Mouse (Mus musculus) kidney, embryonic 15.5 days (tissue): ENCODE measurements around the gene Arl3. TPM values are rescaled to one million over a fixed set of nuclear protein-coding genes. Genes with fewer than 3 reads are reported as not detected.

Experiments used
- ATAC-seq: fragments of 200-750 bp; cut with Nextera tagmentation; replicated peaks from 2 replicates; pipeline ENCODE4 v1.8.0; 2017; ENCODE audit warnings: moderate TSS enrichment; ENCODE audit not compliant: low FRiP score
- H3K27ac ChIP-seq: fragments of 300-500 bp; sonication (generic); 2 replicates; pipeline ENCODE4 v1.5.1; 2015; ENCODE audit warnings: mild to moderate bottlenecking, inconsistent platforms
- H3K27me3 ChIP-seq: fragments of 300-500 bp; sonication (generic); 2 replicates; pipeline ENCODE4 v1.6.1; 2015; ENCODE audit warnings: inconsistent platforms
- H3K36me3 ChIP-seq: fragments of 300-500 bp; sonication (generic); 2 replicates; pipeline ENCODE4 v1.6.1; 2015; ENCODE audit warnings: inconsistent platforms
- H3K4me1 ChIP-seq: fragments of 300-500 bp; sonication (generic); 2 replicates; pipeline ENCODE4 v1.6.1; 2015; ENCODE audit warnings: inconsistent platforms
- H3K4me2 ChIP-seq: fragments of 300-500 bp; sonication (generic); 2 replicates; pipeline ENCODE4 v1.6.1; 2015; ENCODE audit warnings: moderate library complexity, mild to moderate bottlenecking, inconsistent platforms
- H3K4me3 ChIP-seq: fragments of 300-500 bp; sonication (generic); replicated peaks from 2 replicates; pipeline ENCODE4 v1.5.1; 2015; ENCODE audit warnings: mild to moderate bottlenecking, inconsistent platforms
- H3K9ac ChIP-seq: fragments of 300-500 bp; sonication (generic); 2 replicates; pipeline ENCODE4 v1.6.1; 2015; ENCODE audit warnings: mild to moderate bottlenecking, inconsistent platforms
- H3K9me3 ChIP-seq: fragments of 300-500 bp; sonication (generic); replicated peaks from 2 replicates; pipeline ENCODE4 v1.6.1; 2016; ENCODE audit warnings: inconsistent platforms
- WGBS: fragments of 180-500 bp; shearing (Covaris S2); methylation state at CpG from one replicate; pipeline ENCODE4 v1.1.7; 2015; ENCODE audit warnings: mixed read lengths; 5-methylcytosine and 5-hydroxymethylcytosine counted together
- polyA plus RNA-seq: library from polyadenylated mRNA; unstranded; fragments of >200 nt; fragmentation: Nextera tagmentation; extraction: Ambion mirVana; gene quantifications from 2 replicates; pipeline ENCODE4 v1.2.1, GENCODE M21; 2015

Gene Arl3
- polyA plus RNA-seq, 1 experiment from 2014 or later: 145 TPM

GRCm38 (mm10) chr19:46523131-46523479 is 49.9 kb downstream of the Arl3 start:
- H3K36me3 ChIP-seq: no peaks in the 10 kb centered on the region
- no peak overlapping the region for H3K9ac ChIP-seq
- ATAC-seq: no peak
- H3K4me2 ChIP-seq: peak overlapping the region; percentile 55
- no peaks in the 10 kb centered on the region for H3K27me3 ChIP-seq
- no peak overlapping the region for H3K4me3 ChIP-seq
- H3K27ac ChIP-seq: peak overlapping the region; percentile 96
- H3K4me1 ChIP-seq: peaks cover 90% of the 10 kb centered on the region
- H3K9me3 ChIP-seq: no peaks in the 10 kb centered on the region

- H3K9me3 ChIP-seq: no peaks in the 10 kb centered on the region
- no peak overlapping the region for H3K9ac ChIP-seq
- no peak for ATAC-seq
- peaks cover 90% of the 10 kb centered on the region for H3K4me1 ChIP-seq
- H3K27ac ChIP-seq: peak overlapping the region; percentile 96
- H3K4me3 ChIP-seq: no peak overlapping the region
- 20% methylated on average over 15 of the region's 15 CpGs for WGBS
- H3K36me3 ChIP-seq: 0 out of 2 replicates have a peak, but pooled peaks cover under 1% of the 10 kb centered on the region
- no peaks in the 10 kb centered on the region for H3K27me3 ChIP-seq
- peak overlapping the region; percentile 17; the same call in 1 of the 2 replicates for H3K4me2 ChIP-seq
These were observed 50.5 kb downstream of the Arl3 start for GRCm38 (mm10) chr19:46522433-46523044.

GRCm38 (mm10) chr19:46521698-46522097 is 51.3 kb downstream of the Arl3 start:
- no peak overlapping the region for H3K4me3 ChIP-seq
- H3K27me3 ChIP-seq: no peaks in the 10 kb centered on the region
- H3K4me1 ChIP-seq: peaks cover 92% of the 10 kb centered on the region
- no peaks in the 10 kb centered on the region for H3K9me3 ChIP-seq
- H3K4me2 ChIP-seq: no peak overlapping the region
- no peak overlapping the region for H3K9ac ChIP-seq
- H3K36me3 ChIP-seq: peaks cover 9% of the 10 kb centered on the region; the same call in 1 of the 2 replicates
- no peak for ATAC-seq
- no peak overlapping the region for H3K27ac ChIP-seq

GRCm38 (mm10) chr19:46518828-46519621 is 54.0 kb downstream of the Arl3 start:
- Histone ChIP-seq H3K9me3 (no peaks in the 10 kb centered on the region), H3K4me3 (peak overlapping the region; percentile 24; the same call in 1 of the 2 replicates), H3K4me2 (peak overlapping the region; percentile 55), H3K36me3 (peaks cover 36% of the 10 kb centered on the region), H3K4me1 (peaks cover 82% of the 10 kb centered on the region), H3K27ac (peak overlapping the region; percentile 90), H3K27me3 (no peaks in the 10 kb centered on the region), H3K9ac (no peak overlapping the region)
- 13% methylated on average over 5 of the region's 5 CpGs for WGBS
- peak; percentile 9; the same call in 1 of the 2 replicates for ATAC-seq

GRCm38 (mm10) chr19:46518352-46518787 is 54.6 kb downstream of the Arl3 start:
- peak overlapping the region; percentile 90 for H3K27ac ChIP-seq
- H3K9ac ChIP-seq: peak overlapping the region; percentile 39; the same call in 1 of the 2 replicates
- peak overlapping the region; percentile 24 for H3K4me3 ChIP-seq

GRCm38 (mm10) chr19:46517529-46518351 is 55.3 kb downstream of the Arl3 start:
- 0 out of 2 replicates have a peak overlapping the region, but pooled peaks have one; percentile 39 for H3K9ac ChIP-seq
- H3K27me3 ChIP-seq: no peaks in the 10 kb centered on the region
- H3K9me3 ChIP-seq: no peaks in the 10 kb centered on the region
- H3K4me2 ChIP-seq: peak overlapping the region; percentile 55
- peak overlapping the region; percentile 90 for H3K27ac ChIP-seq
- peaks cover 49% of the 10 kb centered on the region for H3K36me3 ChIP-seq
- H3K4me1 ChIP-seq: peaks cover 69% of the 10 kb centered on the region
- H3K4me3 ChIP-seq: no peak overlapping the region
- WGBS: 20% methylated on average over 14 of the region's 14 CpGs
- peak; percentile 47 for ATAC-seq

More at GRCm38 (mm10) chr19:46518352-46518787, 54.6 kb downstream of the Arl3 start:
- no peaks in the 10 kb centered on the region for H3K9me3 ChIP-seq
- H3K36me3 ChIP-seq: peaks cover 42% of the 10 kb centered on the region
- peak overlapping the region; percentile 55 for H3K4me2 ChIP-seq
- peaks cover 76% of the 10 kb centered on the region for H3K4me1 ChIP-seq
- H3K27me3 ChIP-seq: no peaks in the 10 kb centered on the region
- 1% methylated on average over 13 of the region's 13 CpGs for WGBS
- ATAC-seq: peak; percentile 66

GRCm38 (mm10) chr19:46516667-46517528 is 56.1 kb downstream of the Arl3 start:
- H3K36me3 ChIP-seq: peaks cover 57% of the 10 kb centered on the region
- H3K4me2 ChIP-seq: no peak overlapping the region
- H3K9ac ChIP-seq: no peak overlapping the region
- 57% methylated on average over 3 of the region's 3 CpGs for WGBS
- H3K27ac ChIP-seq: peak overlapping the region; percentile 90
- no peaks in the 10 kb centered on the region for H3K9me3 ChIP-seq
- no peak for ATAC-seq
- no peaks in the 10 kb centered on the region for H3K27me3 ChIP-seq
- H3K4me3 ChIP-seq: no peak overlapping the region
- peaks cover 65% of the 10 kb centered on the region for H3K4me1 ChIP-seq

- no peaks in the 10 kb centered on the region for H3K27me3 ChIP-seq
- no peaks in the 10 kb centered on the region for H3K9me3 ChIP-seq
- no peak overlapping the region for H3K4me3 ChIP-seq
- ATAC-seq: no peak
- peaks cover 71% of the 10 kb centered on the region for H3K4me1 ChIP-seq
- H3K9ac ChIP-seq: no peak overlapping the region
- peaks cover 73% of the 10 kb centered on the region for H3K36me3 ChIP-seq
- H3K27ac ChIP-seq: 0 out of 2 replicates have a peak overlapping the region, but pooled peaks have one; percentile 2
- 86% methylated on average over 24 of the region's 24 CpGs for WGBS
- H3K4me2 ChIP-seq: no peak overlapping the region
These were observed 57.6 kb downstream of the Arl3 start for GRCm38 (mm10) chr19:46515287-46515821.

GRCm38 (mm10) chr19:46514387-46514786 is 58.6 kb downstream of the Arl3 start:
- H3K36me3 ChIP-seq: peaks cover 81% of the 10 kb centered on the region
- H3K9me3 ChIP-seq: no peaks in the 10 kb centered on the region
- H3K27me3 ChIP-seq: no peaks in the 10 kb centered on the region
- 88% methylated on average over 12 of the region's 12 CpGs for WGBS
- no peak overlapping the region for H3K9ac ChIP-seq
- ATAC-seq: no peak
- peaks cover 73% of the 10 kb centered on the region for H3K4me1 ChIP-seq
- 0 out of 2 replicates have a peak overlapping the region, but pooled peaks have one; percentile 2 for H3K27ac ChIP-seq
- no peak overlapping the region for H3K4me3 ChIP-seq
- H3K4me2 ChIP-seq: no peak overlapping the region

GRCm38 (mm10) chr19:46511263-46511662 is 61.7 kb downstream of the Arl3 start:
- no peak overlapping the region for H3K9ac ChIP-seq
- peak overlapping the region; percentile 100; the same call in 1 of the 2 replicates for H3K27ac ChIP-seq
- H3K36me3 ChIP-seq: peaks cover 99% of the 10 kb centered on the region

GRCm38 (mm10) chr19:46510824-46511223 is 62.2 kb downstream of the Arl3 start:
- H3K4me2 ChIP-seq: no peak overlapping the region
- WGBS: 64% methylated on average over 3 of the region's 3 CpGs
- ATAC-seq: no peak
- H3K36me3 ChIP-seq: peaks cover 98% of the 10 kb centered on the region
- no peaks in the 10 kb centered on the region for H3K9me3 ChIP-seq
- no peaks in the 10 kb centered on the region for H3K27me3 ChIP-seq
- H3K9ac ChIP-seq: no peak overlapping the region
- H3K27ac ChIP-seq: peak overlapping the region; percentile 100
- no peak overlapping the region for H3K4me3 ChIP-seq
- H3K4me1 ChIP-seq: peaks cover 74% of the 10 kb centered on the region

More at GRCm38 (mm10) chr19:46511263-46511662, 61.7 kb downstream of the Arl3 start:
- H3K4me1 ChIP-seq: peaks cover 73% of the 10 kb centered on the region
- no peak overlapping the region for H3K4me2 ChIP-seq
- no peaks in the 10 kb centered on the region for H3K27me3 ChIP-seq
- no peaks in the 10 kb centered on the region for H3K9me3 ChIP-seq
- no peak for ATAC-seq
- no peak overlapping the region for H3K4me3 ChIP-seq
- 83% methylated on average over 10 of the region's 10 CpGs for WGBS
